Mouse (Mus musculus) neural tube, embryonic 15.5 days (tissue): ENCODE data around the gene Slc9a1. TPM values are rescaled to one million over a fixed set of nuclear protein-coding genes. Genes with fewer than 3 reads are reported as not detected.

Experiments used
- ATAC-seq: fragments of 200-750 bp; cut with Nextera tagmentation; 2 replicates; pipeline ENCODE4 v1.8.0; 2017; ENCODE audit warnings: mild to moderate bottlenecking, moderate TSS enrichment, moderate library complexity; ENCODE audit not compliant: low FRiP score
- H3K27ac ChIP-seq: fragments of 300-500 bp; sonication (generic); replicated peaks from 2 replicates; pipeline ENCODE4 v1.5.1; 2015; ENCODE audit warnings: mild to moderate bottlenecking, inconsistent platforms
- H3K27me3 ChIP-seq: fragments of 300-500 bp; sonication (generic); replicated peaks from 2 replicates; pipeline ENCODE4 v1.6.1; 2015; ENCODE audit warnings: inconsistent platforms
- H3K36me3 ChIP-seq: fragments of 300-500 bp; sonication (generic); 2 replicates; pipeline ENCODE4 v1.6.1; 2015; ENCODE audit warnings: inconsistent platforms
- H3K4me1 ChIP-seq: fragments of 300-500 bp; sonication (generic); 2 replicates; pipeline ENCODE4 v1.6.1; 2015; ENCODE audit warnings: inconsistent platforms
- H3K4me2 ChIP-seq: fragments of 300-500 bp; sonication (generic); 2 replicates; pipeline ENCODE4 v1.6.1; 2015; ENCODE audit warnings: inconsistent platforms, mild to moderate bottlenecking, moderate library complexity
- H3K4me3 ChIP-seq: fragments of 300-500 bp; sonication (generic); replicated peaks from 2 replicates; pipeline ENCODE4 v1.5.1; 2015; ENCODE audit warnings: mild to moderate bottlenecking, inconsistent platforms
- H3K9ac ChIP-seq: fragments of 300-500 bp; sonication (generic); replicated peaks from 2 replicates; pipeline ENCODE4 v1.6.1; 2015; ENCODE audit warnings: mild to moderate bottlenecking, inconsistent platforms
- H3K9me3 ChIP-seq: fragments of 300-500 bp; sonication (generic); replicated peaks from 2 replicates; pipeline ENCODE4 v1.6.1; 2016; ENCODE audit warnings: inconsistent platforms
- WGBS: fragments of 180-500 bp; shearing (Covaris S2); methylation state at CpG from one replicate; pipeline ENCODE4 v1.1.7; 2015; ENCODE audit warnings: mixed read lengths; 5-methylcytosine and 5-hydroxymethylcytosine counted together
- polyA plus RNA-seq: library from polyadenylated mRNA; unstranded; fragments of >200 nt; fragmentation: Nextera tagmentation; extraction: Ambion mirVana; gene quantifications from 2 replicates; pipeline ENCODE4 v1.2.1, GENCODE M21; 2015

Slc9a1 gene
- polyA plus RNA-seq, 1 experiment from 2014 or later = 9.9 TPM

- no peaks in the 10 kb centered on the region for H3K27me3 ChIP-seq
- peaks cover 22% of the 10 kb centered on the region for H3K4me1 ChIP-seq
- no peak for ATAC-seq
- no peaks in the 10 kb centered on the region for H3K9me3 ChIP-seq
- H3K27ac ChIP-seq = peak overlapping the region; percentile 63
- H3K9ac ChIP-seq = no peak overlapping the region
- no peak overlapping the region for H3K4me3 ChIP-seq
- WGBS = 69% methylated on average over 6 of the region's 6 CpGs
- no peaks in the 10 kb centered on the region for H3K36me3 ChIP-seq
- no peak overlapping the region for H3K4me2 ChIP-seq
Measured at GRCm38 (mm10) chr4:133407114-133407787, 37.7 kb downstream of the Slc9a1 start.

DNA sequence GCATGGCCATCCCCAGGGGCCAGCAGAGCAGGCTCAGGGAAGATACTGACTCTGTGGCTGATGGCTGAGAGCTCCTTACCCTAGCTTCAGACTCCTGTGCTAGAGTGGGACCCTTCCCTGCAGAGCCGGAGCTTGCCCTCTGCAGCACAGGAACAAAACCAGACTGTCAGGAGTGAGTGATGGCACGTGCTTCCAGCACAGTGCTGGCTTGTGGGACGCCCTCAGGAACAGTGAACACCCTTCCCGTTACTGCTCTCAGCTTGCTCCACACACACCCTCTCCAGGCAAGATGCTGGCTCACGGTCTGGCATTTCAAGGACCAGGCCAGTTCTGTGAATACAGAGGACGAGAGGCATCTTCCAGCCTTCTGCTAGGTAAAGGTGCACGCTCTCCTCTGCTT is 38.5 kb downstream of the Slc9a1 start:
- H3K9ac ChIP-seq = no peak overlapping the region
- 26% methylated on average over 7 of the region's 7 CpGs for WGBS
- ATAC-seq = peak; percentile 53; the same call in 1 of the 2 replicates
- peak overlapping the region; percentile 63 for H3K27ac ChIP-seq
- H3K4me3 ChIP-seq = no peak overlapping the region
- H3K4me1 ChIP-seq = peaks cover 22% of the 10 kb centered on the region
- no peaks in the 10 kb centered on the region for H3K27me3 ChIP-seq
- no peaks in the 10 kb centered on the region for H3K9me3 ChIP-seq
- H3K36me3 ChIP-seq = no peaks in the 10 kb centered on the region; the same call in 1 of the 2 replicates
- no peak overlapping the region for H3K4me2 ChIP-seq

DNA sequence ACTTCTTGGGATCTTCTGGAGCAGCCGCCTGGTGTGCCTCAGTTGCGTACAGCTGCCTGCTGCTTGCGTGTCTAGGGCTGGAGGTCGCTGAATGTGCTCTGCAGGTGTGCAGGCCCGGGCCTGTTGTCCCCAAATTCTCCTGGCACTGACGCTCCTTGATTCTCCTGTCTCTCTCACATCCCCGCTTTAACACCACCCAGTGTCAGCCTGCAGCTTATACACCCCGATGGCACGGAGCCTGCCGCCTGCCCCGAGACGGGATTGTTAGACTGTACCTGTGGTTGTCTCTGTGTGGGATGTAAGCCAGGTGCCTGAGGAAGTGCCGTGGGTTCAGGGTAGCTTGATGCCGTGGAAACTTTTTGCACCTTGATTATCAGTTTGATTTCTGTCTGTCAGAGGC is 41.5 kb downstream of the Slc9a1 start:
- Histone ChIP-seq H3K27ac (no peak overlapping the region), H3K9ac (no peak overlapping the region), H3K9me3 (no peaks in the 10 kb centered on the region), H3K27me3 (no peaks in the 10 kb centered on the region), H3K36me3 (peaks cover 4% of the 10 kb centered on the region; the same call in 1 of the 2 replicates), H3K4me3 (no peak overlapping the region), H3K4me1 (peaks cover 22% of the 10 kb centered on the region), H3K4me2 (no peak overlapping the region)
- ATAC-seq = no peak
- 93% methylated on average over 14 of the region's 14 CpGs for WGBS

GRCm38 (mm10) chr4:133412096-133412495 is 42.6 kb downstream of the Slc9a1 start:
- peaks cover 14% of the 10 kb centered on the region for H3K4me1 ChIP-seq
- 90% methylated on average over 14 of the region's 14 CpGs for WGBS
- H3K4me2 ChIP-seq = no peak overlapping the region
- H3K9ac ChIP-seq = no peak overlapping the region
- ATAC-seq = no peak
- no peak overlapping the region for H3K27ac ChIP-seq
- no peaks in the 10 kb centered on the region for H3K27me3 ChIP-seq
- no peaks in the 10 kb centered on the region for H3K9me3 ChIP-seq
- H3K4me3 ChIP-seq = no peak overlapping the region
- peaks cover 7% of the 10 kb centered on the region; the same call in 1 of the 2 replicates for H3K36me3 ChIP-seq

DNA sequence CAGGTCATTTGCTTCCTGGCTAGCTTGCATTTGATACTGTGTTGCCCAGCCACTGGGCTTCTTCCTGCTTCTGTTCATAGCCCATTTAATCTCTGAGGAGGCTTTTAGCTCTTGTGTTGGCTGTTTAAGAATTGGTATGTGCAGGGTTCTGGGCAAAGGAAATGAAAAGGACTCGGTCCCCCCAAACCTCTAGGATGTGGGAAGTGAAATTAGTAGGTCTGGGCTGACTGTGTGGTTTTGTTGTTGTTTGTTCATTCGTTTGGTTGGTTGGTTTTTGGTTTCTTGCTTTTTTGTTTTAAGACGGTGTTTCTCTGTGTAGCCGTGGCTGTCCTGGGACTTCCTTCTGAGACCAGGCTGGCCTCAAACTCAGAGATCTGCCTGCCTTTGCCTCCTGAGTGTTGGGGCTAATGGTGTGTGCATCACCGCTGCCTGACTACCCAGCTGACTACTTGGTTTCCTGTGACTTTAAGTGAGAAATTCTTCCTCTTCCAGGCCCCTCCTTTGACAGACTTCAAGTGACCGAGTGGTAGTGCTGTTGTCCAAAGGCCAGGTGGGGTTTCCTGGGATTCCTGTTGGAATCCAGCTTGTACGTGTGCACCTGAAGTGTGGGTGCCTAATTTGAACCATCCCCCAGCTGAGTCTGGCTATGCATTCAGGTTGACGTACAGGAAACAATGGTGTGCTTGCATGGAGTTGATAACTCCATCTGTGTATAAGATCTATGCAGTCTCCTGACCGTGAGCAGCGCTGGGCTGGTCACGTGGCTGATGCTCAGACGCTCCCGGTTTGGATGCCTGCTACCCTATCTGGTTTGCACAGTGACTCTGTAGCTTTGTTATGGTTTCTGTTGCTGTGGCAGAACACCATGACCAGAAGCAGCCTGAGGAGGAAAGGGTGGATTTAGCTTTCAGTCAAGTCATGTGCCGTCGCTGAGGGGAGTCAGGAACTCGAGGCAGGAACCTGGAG is 43.4 kb downstream of the Slc9a1 start:
- Histone ChIP-seq H3K4me1 (peaks cover 7% of the 10 kb centered on the region), H3K36me3 (peaks cover 7% of the 10 kb centered on the region; the same call in 1 of the 2 replicates), H3K4me2 (no peak overlapping the region), H3K9me3 (no peaks in the 10 kb centered on the region), H3K27ac (no peak overlapping the region), H3K27me3 (no peaks in the 10 kb centered on the region), H3K4me3 (no peak overlapping the region), H3K9ac (no peak overlapping the region)
- ATAC-seq = no peak
- 94% methylated on average over 16 of the region's 16 CpGs for WGBS

DNA sequence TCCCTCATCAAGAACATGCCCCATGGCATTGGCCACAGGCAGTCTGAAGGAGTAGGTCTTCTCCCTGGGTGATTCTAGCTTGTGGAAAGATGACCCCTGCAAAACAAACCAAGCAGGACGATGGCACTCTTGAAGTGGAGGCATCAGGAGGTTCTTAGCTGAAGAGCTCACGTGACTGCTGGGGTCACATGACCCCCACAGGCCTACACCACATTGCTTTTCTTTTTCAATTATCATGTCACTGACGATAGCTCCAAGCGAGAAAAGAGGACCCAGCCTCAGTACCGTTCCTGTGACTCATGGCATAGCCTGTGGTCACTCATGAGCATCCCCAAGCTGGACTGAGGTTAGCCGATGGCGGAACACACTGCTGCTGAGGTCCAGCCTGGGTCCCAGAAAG is 44.1 kb downstream of the Slc9a1 start:
- no peak overlapping the region for H3K27ac ChIP-seq
- no peak for ATAC-seq
- H3K9me3 ChIP-seq = no peaks in the 10 kb centered on the region
- 95% methylated on average over 7 of the region's 7 CpGs for WGBS
- H3K36me3 ChIP-seq = peaks cover 10% of the 10 kb centered on the region
- no peaks in the 10 kb centered on the region for H3K4me1 ChIP-seq
- no peak overlapping the region for H3K4me2 ChIP-seq
- no peak overlapping the region for H3K4me3 ChIP-seq
- H3K27me3 ChIP-seq = no peaks in the 10 kb centered on the region
- no peak overlapping the region for H3K9ac ChIP-seq

DNA sequence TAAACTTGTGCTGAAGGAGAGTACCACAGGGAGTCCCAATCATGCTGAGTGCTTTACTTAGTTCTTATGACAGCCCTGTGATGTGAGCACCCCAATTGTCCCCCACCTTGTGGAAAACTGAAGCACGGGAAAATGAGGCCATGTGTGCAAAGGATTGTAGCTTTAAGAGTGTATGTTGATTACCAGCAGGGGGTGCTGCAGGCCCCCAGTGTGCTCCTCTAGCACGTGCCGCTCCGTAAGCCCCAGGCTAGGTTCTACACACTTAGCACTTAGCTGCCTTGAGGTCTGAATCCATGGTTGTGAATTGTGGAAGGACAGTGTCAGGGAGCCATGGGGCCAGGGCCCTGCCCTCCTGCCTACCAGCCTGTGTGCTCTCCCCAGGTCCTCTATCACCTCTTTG is 45.4 kb downstream of the Slc9a1 start:
- 49% methylated on average over 4 of the region's 4 CpGs for WGBS
- ATAC-seq = no peak
- H3K4me1 ChIP-seq = no peaks in the 10 kb centered on the region
- peaks cover 14% of the 10 kb centered on the region for H3K36me3 ChIP-seq
- H3K9ac ChIP-seq = no peak overlapping the region
- no peaks in the 10 kb centered on the region for H3K9me3 ChIP-seq
- no peaks in the 10 kb centered on the region for H3K27me3 ChIP-seq
- H3K4me3 ChIP-seq = no peak overlapping the region
- no peak overlapping the region for H3K4me2 ChIP-seq
- H3K27ac ChIP-seq = no peak overlapping the region

- no peaks in the 10 kb centered on the region for H3K27me3 ChIP-seq
- no peak overlapping the region for H3K4me3 ChIP-seq
- H3K9ac ChIP-seq = no peak overlapping the region
- no peak overlapping the region for H3K27ac ChIP-seq
- H3K4me1 ChIP-seq = no peaks in the 10 kb centered on the region
- no peaks in the 10 kb centered on the region for H3K9me3 ChIP-seq
- peaks cover 31% of the 10 kb centered on the region for H3K36me3 ChIP-seq
- WGBS = 74% methylated on average over 14 of the region's 14 CpGs
- H3K4me2 ChIP-seq = no peak overlapping the region
- no peak for ATAC-seq
Measured at GRCm38 (mm10) chr4:133419312-133420004, 50.0 kb downstream of the Slc9a1 start.

- Histone ChIP-seq H3K27me3 (no peaks in the 10 kb centered on the region), H3K4me3 (no peak overlapping the region), H3K4me1 (no peaks in the 10 kb centered on the region), H3K9ac (no peak overlapping the region), H3K27ac (no peak overlapping the region), H3K4me2 (no peak overlapping the region), H3K36me3 (peaks cover 28% of the 10 kb centered on the region), H3K9me3 (no peaks in the 10 kb centered on the region)
- ATAC-seq = no peak
- 92% methylated on average over 12 of the region's 12 CpGs for WGBS
Measured at GRCm38 (mm10) chr4:133421989-133422388, 52.5 kb downstream of the Slc9a1 start.

DNA sequence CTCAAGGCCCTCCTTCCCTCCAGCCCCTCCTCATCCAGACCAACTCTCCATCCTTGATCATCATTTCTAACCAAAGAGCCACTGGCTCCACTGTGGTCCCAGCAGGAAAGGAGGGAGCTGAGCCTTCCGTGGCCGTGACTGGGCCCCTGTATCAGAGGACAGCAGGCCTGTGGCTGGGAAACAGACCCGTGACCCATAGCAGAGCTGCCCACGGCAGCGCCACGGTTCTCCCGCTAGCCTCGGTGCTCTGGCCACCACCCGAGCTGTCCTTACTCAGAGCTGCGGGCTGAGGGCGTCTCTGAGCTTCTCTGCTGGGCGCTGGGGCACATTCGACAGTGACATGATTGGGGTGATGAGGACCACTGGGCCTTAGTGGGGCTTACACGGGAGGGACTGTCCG is 53.1 kb downstream of the Slc9a1 start:
- H3K4me2 ChIP-seq = no peak overlapping the region
- H3K4me1 ChIP-seq = no peaks in the 10 kb centered on the region
- no peak for ATAC-seq
- H3K9ac ChIP-seq = no peak overlapping the region
- no peaks in the 10 kb centered on the region for H3K27me3 ChIP-seq
- peaks cover 28% of the 10 kb centered on the region for H3K36me3 ChIP-seq
- no peaks in the 10 kb centered on the region for H3K9me3 ChIP-seq
- 86% methylated on average over 15 of the region's 15 CpGs for WGBS
- H3K4me3 ChIP-seq = no peak overlapping the region
- H3K27ac ChIP-seq = no peak overlapping the region

DNA sequence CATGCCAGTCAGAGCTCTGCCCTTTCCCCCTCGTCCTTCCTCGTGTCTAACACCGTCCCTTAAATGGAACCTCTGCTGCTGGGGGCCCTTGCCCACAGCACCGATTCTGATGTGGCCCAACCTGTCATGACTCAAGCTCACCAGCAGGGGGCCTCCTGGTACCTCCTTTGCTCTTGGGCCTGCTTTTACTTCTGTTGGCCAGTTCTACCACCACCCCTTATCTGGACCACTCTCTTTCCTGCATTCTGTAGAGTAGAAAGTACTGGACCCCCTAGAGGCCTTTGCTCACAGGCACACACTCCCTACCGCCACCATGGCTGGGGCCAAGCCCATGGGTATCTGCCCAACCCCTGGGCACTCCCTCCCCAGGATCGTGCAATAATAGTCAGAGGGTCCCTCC is 53.6 kb downstream of the Slc9a1 start:
- no peak overlapping the region for H3K4me3 ChIP-seq
- H3K4me2 ChIP-seq = no peak overlapping the region
- no peaks in the 10 kb centered on the region for H3K27me3 ChIP-seq
- H3K27ac ChIP-seq = no peak overlapping the region
- H3K36me3 ChIP-seq = peaks cover 28% of the 10 kb centered on the region
- no peak overlapping the region for H3K9ac ChIP-seq
- no peaks in the 10 kb centered on the region for H3K4me1 ChIP-seq
- ATAC-seq = no peak
- no peaks in the 10 kb centered on the region for H3K9me3 ChIP-seq
- 58% methylated on average over 6 of the region's 6 CpGs for WGBS
